Mouse (Mus musculus) cerebellum, adult 18-20 months (tissue): ENCODE measurements at regions not wholly inside any gene's neighbourhood (a gene's known extent, or its start where the extent isn't known, plus 50 kb on each side); places are given as distances from the start of the nearest gene placed in this dataset.
A peak's percentile ranks its signal among the peaks of the same experiment; 100 is the strongest.

Experiments used
- DNase-seq, 2 experiments: peaks; one replicate each; pipeline ENCODE4 v3.0.0; 2021

GRCm38 (mm10) chr12:39073289-39074022 lies 294.3 kb downstream of the Etv1 start:
- peak; percentile 77 to 83 for DNase-seq

GRCm38 (mm10) chr12:39086285-39086684 lies 307.1 kb downstream of the Etv1 start:
- peak in 1 of 2 experiments; percentile 53 for DNase-seq

GRCm38 (mm10) chr12:39094638-39095230 lies 315.6 kb downstream of the Etv1 start:
- no peak for DNase-seq

DNA sequence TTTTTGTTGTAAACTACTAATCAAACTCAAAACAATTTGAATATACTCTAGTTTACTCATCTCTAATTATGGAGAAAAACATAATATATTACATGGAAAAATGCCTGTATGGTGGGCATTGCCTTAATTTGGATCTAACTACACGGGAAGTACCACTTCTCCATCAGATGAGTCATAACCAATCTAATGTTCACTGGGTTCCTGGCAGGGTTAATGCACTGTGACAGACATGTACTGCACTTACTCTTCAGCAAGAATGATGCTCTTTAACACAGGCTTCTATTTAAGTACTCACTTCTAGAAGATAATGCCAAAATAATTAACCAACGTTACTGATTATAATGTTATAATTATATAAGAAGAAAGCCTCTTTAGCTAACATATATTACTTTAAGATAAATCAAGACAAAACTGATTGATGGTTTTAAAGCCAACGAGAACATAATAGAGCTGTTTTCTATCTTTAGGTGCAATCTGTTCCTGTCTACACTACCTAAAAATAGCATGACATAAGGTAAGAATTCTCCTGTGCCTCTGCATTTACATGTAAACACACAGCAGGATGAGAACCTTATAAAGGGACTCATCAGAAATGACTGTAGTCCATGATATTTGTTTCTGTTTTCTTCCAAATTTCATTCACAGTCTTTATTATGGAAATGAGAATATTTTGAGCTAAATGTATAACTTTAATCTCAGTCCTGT lies 344.4 kb downstream of the Etv1 start:
- peak in 1 of 2 experiments; percentile 13 for DNase-seq

DNA sequence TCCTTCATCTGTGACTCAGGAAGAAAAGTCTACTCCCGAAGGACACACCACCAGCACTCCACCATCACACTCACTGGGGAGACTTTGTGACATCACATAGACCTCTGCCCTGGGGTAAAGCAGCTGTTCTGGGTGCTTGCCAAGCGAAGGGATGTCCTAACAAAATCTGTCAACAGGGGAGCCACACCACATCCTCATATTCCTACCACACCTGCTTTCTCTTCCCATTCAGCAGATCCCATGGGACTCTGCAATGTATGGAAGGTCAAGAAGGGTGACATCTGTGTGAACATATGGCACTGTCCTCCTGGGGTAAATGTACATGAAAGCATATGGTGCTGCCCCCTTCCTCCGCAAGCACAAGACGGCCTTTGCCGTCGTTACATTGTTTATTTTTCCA lies 375.5 kb downstream of the Etv1 start:
- DNase-seq = peak; percentile 14 to 25

- DNase-seq = no peak
These were observed 397.8 kb downstream of the Etv1 start for GRCm38 (mm10) chr12:39176958-39177357.

GRCm38 (mm10) chr12:39224073-39224472 lies 444.9 kb downstream of the Etv1 start:
- DNase-seq = no peak

- DNase-seq = no peak
These were observed 477.4 kb downstream of the Etv1 start for GRCm38 (mm10) chr12:39256605-39257004.

- peak in 1 of 2 experiments; percentile 19 for DNase-seq
These were observed 478.4 kb downstream of the Etv1 start for GRCm38 (mm10) chr12:39257571-39257970.

DNA sequence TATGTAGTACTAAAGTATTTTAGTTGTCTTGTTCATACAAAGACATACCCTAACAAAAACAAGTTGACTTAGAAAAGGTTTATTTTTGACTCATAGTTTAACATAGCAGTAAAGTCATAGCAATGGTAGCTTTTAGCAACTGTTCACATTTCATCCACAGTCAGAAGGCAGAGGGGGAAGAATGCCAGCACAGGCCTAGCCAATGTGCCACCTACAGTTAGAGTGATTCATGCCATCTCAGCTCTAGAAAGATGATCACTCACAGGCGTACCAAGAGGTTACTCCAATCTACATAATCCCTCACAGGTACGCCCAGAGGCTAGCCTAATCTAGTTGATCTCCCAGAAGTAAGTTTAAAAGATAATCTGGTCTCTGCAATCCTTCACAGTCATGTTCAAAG lies 510.5 kb downstream of the Etv1 start:
- DNase-seq = peak in 1 of 2 experiments; percentile 39

GRCm38 (mm10) chr12:39301351-39302212 lies 522.4 kb downstream of the Etv1 start:
- no peak for DNase-seq

GRCm38 (mm10) chr12:39302213-39302591 lies 523.0 kb downstream of the Etv1 start:
- no peak for DNase-seq

- no peak for DNase-seq
These were observed 528.6 kb downstream of the Etv1 start for GRCm38 (mm10) chr12:39307746-39308145.

- DNase-seq = no peak
These were observed 530.7 kb downstream of the Etv1 start for GRCm38 (mm10) chr12:39309905-39310304.

GRCm38 (mm10) chr12:39317229-39317628 lies 538.0 kb downstream of the Etv1 start:
- DNase-seq = peak; percentile 97

DNA sequence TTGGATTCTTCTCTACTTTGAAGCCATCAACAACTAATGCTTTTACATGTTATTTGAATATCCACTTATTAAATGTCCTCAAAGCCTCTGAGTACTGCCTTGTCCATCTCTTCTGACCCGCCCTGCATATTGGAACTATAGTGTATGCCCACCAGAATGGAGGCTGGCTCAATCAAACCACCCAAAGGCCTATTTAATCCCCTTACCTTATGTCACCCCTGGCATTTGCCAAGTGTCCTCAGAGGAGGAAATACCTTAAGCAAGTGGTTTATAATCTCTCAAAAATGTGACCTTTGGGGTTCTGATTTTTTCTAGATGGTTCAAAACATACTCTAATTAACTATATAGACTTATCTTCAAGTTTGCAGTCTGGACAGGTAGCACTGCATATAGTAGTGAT lies 542.3 kb downstream of the Etv1 start:
- peak in 1 of 2 experiments; percentile 26 for DNase-seq

- DNase-seq = peak; percentile 93 to 96
These were observed 547.0 kb downstream of the Etv1 start for GRCm38 (mm10) chr12:39326157-39326556.

- DNase-seq = peak; percentile 22 to 50
These were observed 547.6 kb downstream of the Etv1 start for GRCm38 (mm10) chr12:39326668-39327299.

- no peak for DNase-seq
These were observed 549.2 kb downstream of the Etv1 start for GRCm38 (mm10) chr12:39328377-39328776.

GRCm38 (mm10) chr12:39339101-39339538 lies 559.9 kb downstream of the Etv1 start:
- peak; percentile 59 to 65 for DNase-seq

GRCm38 (mm10) chr12:39341751-39342271 lies 562.6 kb downstream of the Etv1 start:
- DNase-seq = peak; percentile 94 to 96

- peak; percentile 52 to 68 for DNase-seq
These were observed 563.1 kb downstream of the Etv1 start for GRCm38 (mm10) chr12:39342327-39342726.
